Mouse (Mus musculus): Measurements from ENCODE around the gene Rtkn. TPM values are rescaled to one million over a fixed set of nuclear protein-coding genes. Genes with fewer than 3 reads are reported as not detected.

Gene Rtkn
- total and polyA plus RNA-seq, 3 experiments = 5.4 to 8.3 TPM; not detected in 1

DNA sequence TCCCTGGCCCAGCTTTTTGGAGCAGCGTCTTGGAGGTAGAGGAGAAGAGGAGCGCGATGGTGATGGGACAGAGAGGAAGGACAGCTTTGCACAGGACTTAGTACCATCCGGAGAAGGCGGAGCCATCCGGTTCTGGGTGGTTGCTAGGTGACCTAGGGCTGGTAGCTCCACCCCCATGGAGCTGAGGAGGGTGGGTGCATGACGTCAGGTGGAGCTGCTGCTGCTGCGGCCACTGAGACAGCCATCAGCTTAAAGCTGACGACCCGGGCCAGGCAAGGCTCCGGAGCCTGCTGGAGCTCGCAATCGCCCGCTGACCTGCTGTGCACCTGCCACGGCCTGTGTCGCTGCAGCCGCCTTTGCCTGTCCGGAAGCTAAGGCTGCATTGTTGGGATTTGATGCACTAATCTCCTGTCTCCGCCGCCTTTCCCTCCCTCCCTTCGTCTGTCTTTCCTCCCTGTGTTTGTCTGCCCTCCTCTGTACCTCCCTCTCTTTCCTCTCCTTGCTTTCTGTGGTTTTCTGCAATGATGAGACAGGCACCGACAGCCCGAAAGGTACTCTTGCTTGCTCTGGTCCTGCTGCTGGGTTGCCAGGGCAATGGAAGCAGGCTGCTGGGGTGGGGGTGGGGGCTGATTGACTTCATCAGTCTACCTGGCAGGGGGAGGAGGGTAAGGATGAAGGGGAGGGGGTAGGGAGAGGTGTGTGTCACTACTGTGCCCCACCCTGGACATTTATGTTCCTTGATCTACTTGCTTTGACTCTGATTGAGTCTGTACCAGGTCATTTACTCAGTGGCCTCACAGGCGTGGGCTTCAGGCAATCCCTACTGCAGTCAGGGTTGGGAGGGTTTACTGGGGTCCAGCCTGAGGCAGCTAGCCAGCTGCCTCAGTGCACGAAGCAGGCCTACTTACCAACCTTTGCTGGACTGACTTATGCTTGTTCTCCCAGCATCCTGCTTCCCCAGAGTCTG, 50.9 kb downstream of the Rtkn start:
- Histone ChIP-seq H3K27me3 (ENCODE audit: control insufficient read depth in 1 of 2, insufficient read depth in 2 of 2, low read length in 2 of 2) (no peaks in the 10 kb centered on the region), H3K36me3 (ENCODE audit: control insufficient read depth in 1 of 2, insufficient read depth in 2 of 2, low read length in 2 of 2) (no peaks in the 10 kb centered on the region; a peak in 1 of 4 replicates), H3K4me3 (ENCODE audit: control insufficient read depth in 1 of 2, insufficient read depth in 1 of 2, low read depth in 2 of 2, low read length in 2 of 2) (no peak overlapping the region), H3K9ac (ENCODE audit: control insufficient read depth, low read depth, low read length, poor library complexity, severe bottlenecking) (no peak overlapping the region), H3K4me1 (ENCODE audit: control insufficient read depth in 1 of 2, insufficient read depth in 2 of 2, low read length in 2 of 2) (no peaks in the 10 kb centered on the region), H3K9me3 (replicated peaks; ENCODE audit: insufficient read depth, low read length) (no peaks in the 10 kb centered on the region), H3K27ac (ENCODE audit: control insufficient read depth, low read depth, low read length) (no peak overlapping the region), H3K79me2 (ENCODE audit: control insufficient read depth, insufficient read depth, low read length, poor library complexity) (no peaks in the 10 kb centered on the region)
- no peak for TF ChIP-seq MAZ (IDR thresholded peaks at IDR 0.05; ENCODE audit: low read depth, low read length)
- no peak for TF ChIP-seq NELFE (IDR thresholded peaks at IDR 0.05; ENCODE audit: low read depth, low read length)
- TF ChIP-seq JUND (IDR thresholded peaks at IDR 0.05; ENCODE audit: low read depth, low read length) = no peak
- no peak for TF ChIP-seq USF1 (IDR thresholded peaks at IDR 0.05; ENCODE audit: low read depth, low read length)
- no peak for TF ChIP-seq POLR2AphosphoS2 (IDR thresholded peaks at IDR 0.05; ENCODE audit: low read length)
- TF ChIP-seq CHD2 (IDR thresholded peaks at IDR 0.05; ENCODE audit: low read length) = no peak
- TF ChIP-seq UBTF (IDR thresholded peaks at IDR 0.05; ENCODE audit: borderline replicate concordance, insufficient read depth, low read depth, low read length) = no peak
- no peak for TF ChIP-seq MAX (IDR thresholded peaks at IDR 0.05; ENCODE audit: low read length)
- TF ChIP-seq USF2 (IDR thresholded peaks at IDR 0.05; ENCODE audit: borderline replicate concordance in 1 of 2, insufficient read depth in 1 of 2, low read depth in 1 of 2, low read length in 2 of 2) = no peak
- TF ChIP-seq E2F4 (IDR thresholded peaks at IDR 0.05; ENCODE audit: borderline replicate concordance, low read depth, low read length) = no peak
- TF ChIP-seq MAFK (IDR thresholded peaks at IDR 0.05; ENCODE audit: borderline replicate concordance, low read depth, low read length) = no peak
- TF ChIP-seq NRF1 (IDR thresholded peaks at IDR 0.05; ENCODE audit: insufficient read depth, low read depth, low read length, poor library complexity, severe bottlenecking) = no peak
- no peak for TF ChIP-seq RCOR1 (IDR thresholded peaks at IDR 0.05; ENCODE audit: low read depth, low read length)
- no peak for DNase-seq (ENCODE audit: low read depth, low spot score)

DNA sequence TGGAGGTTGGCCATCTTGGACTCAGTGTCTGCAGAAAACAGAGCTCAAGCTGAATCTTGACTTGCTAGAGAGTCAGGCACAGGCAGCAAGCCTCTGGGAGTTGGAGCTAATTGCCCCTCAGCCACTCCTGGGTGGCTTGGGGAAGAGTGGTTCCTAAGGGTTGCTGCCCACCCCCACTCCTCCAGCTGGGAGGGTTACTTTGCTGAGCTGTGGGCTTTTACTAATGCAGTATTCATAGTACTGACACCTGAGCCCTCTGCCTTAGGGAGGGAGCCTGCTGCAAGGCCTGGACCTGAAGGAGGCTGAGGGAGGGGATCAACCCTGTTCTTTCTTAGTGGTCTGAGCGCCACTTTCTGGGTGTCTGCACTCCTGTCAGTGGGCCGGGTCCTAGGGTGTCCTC, 51.7 kb downstream of the Rtkn start:
- Histone ChIP-seq H3K4me1 (ENCODE audit: control insufficient read depth in 1 of 2, insufficient read depth in 2 of 2, low read length in 2 of 2) (no peaks in the 10 kb centered on the region), H3K79me2 (ENCODE audit: control insufficient read depth, insufficient read depth, low read length, poor library complexity) (no peaks in the 10 kb centered on the region), H3K27ac (ENCODE audit: control insufficient read depth, low read depth, low read length) (no peak overlapping the region), H3K27me3 (ENCODE audit: control insufficient read depth in 1 of 2, insufficient read depth in 2 of 2, low read length in 2 of 2) (no peaks in the 10 kb centered on the region), H3K4me3 (ENCODE audit: control insufficient read depth in 1 of 2, insufficient read depth in 1 of 2, low read depth in 2 of 2, low read length in 2 of 2) (no peak overlapping the region), H3K9me3 (replicated peaks; ENCODE audit: insufficient read depth, low read length) (no peaks in the 10 kb centered on the region), H3K9ac (ENCODE audit: control insufficient read depth, low read depth, low read length, poor library complexity, severe bottlenecking) (no peak overlapping the region), H3K36me3 (ENCODE audit: control insufficient read depth in 1 of 2, insufficient read depth in 2 of 2, low read length in 2 of 2) (no peaks in the 10 kb centered on the region; a peak in 1 of 4 replicates)
- TF ChIP-seq CHD1 (IDR thresholded peaks at IDR 0.05; ENCODE audit: low read depth, low read length) (no peak), CTCF (IDR thresholded peaks at IDR 0.05 in 2 of 3, conservative IDR thresholded peaks at IDR 0.05 in 1 of 3; ENCODE audit: control insufficient read depth in 1 of 3, insufficient read depth in 1 of 3, low read depth in 2 of 3, low read length in 3 of 3, poor library complexity in 1 of 3, severe bottlenecking in 1 of 3) (no peak), MXI1 (IDR thresholded peaks at IDR 0.05; ENCODE audit: low read depth, low read length) (no peak), ELF1 (IDR thresholded peaks at IDR 0.05; ENCODE audit: low read depth, low read length) (no peak), UBTF (IDR thresholded peaks at IDR 0.05; ENCODE audit: borderline replicate concordance, insufficient read depth, low read depth, low read length) (no peak), SMC3 (IDR thresholded peaks at IDR 0.05; ENCODE audit: low read depth, low read length) (no peak), TAL1 (IDR thresholded peaks at IDR 0.05; ENCODE audit: low read length) (no peak), MYB (IDR thresholded peaks at IDR 0.05; ENCODE audit: low read depth, low read length) (no peak), ZMIZ1 (IDR thresholded peaks at IDR 0.05; ENCODE audit: low read depth, low read length) (no peak), KAT2A (conservative IDR thresholded peaks at IDR 0.05; ENCODE audit: low read depth, low read length) (no peak), MYC (IDR thresholded peaks at IDR 0.05; ENCODE audit: low read depth, low read length) (no peak), POLR2AphosphoS5 (IDR thresholded peaks at IDR 0.05; ENCODE audit: borderline replicate concordance, low read depth, low read length) (no peak), E2F4 (IDR thresholded peaks at IDR 0.05; ENCODE audit: borderline replicate concordance, low read depth, low read length) (no peak), ZKSCAN1 (IDR thresholded peaks at IDR 0.05; ENCODE audit: low read depth, low read length) (no peak), MAZ (IDR thresholded peaks at IDR 0.05; ENCODE audit: low read depth, low read length) (no peak)
- DNase-seq (ENCODE audit: low read depth, low spot score) = no peak

Measured in MEL (cell line).